Mouse (Mus musculus): ENCODE data around the gene Cep95.

DNA sequence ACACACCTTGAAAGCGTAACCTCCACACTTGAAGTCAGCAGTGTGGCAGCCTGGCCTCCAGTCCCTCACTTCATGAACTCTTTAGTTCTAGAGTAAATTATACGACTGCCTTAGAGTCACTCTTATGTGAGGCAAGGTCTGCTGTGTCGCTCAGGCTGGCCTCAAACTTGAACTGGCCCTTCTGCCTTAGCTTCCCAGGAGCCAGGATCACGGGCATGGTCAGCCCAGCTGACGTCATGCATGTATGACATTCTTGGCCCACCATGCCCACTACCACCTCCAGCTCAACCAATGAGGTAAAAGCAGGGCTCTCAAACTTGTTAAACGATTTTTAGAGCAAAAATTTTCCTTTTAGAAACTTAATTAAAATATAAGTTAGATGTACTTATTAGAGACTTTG, 32.3 kb downstream of the Cep95 start:
- TF ChIP-seq CTCF (IDR thresholded peaks at IDR 0.05; ENCODE audit: insufficient read depth, low read length) = no peak
- no peak for TF ChIP-seq POLR2A (IDR thresholded peaks at IDR 0.05; ENCODE audit: borderline replicate concordance, extremely low read depth, low read depth, low read length)

Data from lung, adult 2 months (tissue).